Comparison of ENCODE assay signal across 16 mouse cellular contexts in the genomic region with DNA sequence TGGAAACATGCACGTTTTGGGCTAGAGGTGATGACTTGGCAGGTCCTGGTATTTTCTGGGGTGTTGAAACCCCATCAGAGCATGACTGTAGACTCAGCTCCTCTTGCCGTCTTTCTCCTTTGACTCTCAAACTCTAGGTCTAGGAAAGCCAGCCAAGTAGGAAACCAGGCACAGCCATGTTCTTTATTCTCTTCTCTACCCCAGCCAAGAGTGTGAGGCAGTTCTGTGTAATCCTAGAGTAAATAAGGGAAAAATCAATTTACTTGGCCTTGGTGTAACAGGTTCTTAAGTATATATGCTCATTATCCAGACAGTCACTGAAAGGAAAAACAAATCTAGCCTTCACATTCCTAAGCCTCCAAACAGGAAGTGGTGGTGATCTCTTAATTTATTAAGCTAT. TPM values are rescaled to one million over a fixed set of nuclear protein-coding genes. Genes with fewer than 3 reads are reported as not detected.
"Had no signal": no experiment of that assay in that cellular context is flagged by ENCODE, and none has a peak within 500 bp of the region (broad histone marks: within the 10 kb centered on the region; RNA-seq: fewer than 3 reads in every experiment).

No protein-coding gene starts in this region.

- H3K27ac ChIP-seq: kidney, embryonic 15.5 days; limb, embryonic 12.5 days; limb, embryonic 15.5 days; liver, embryonic 15.5 days had no signal

- H3K4me2 ChIP-seq: kidney, embryonic 15.5 days; limb, embryonic 12.5 days; limb, embryonic 15.5 days; liver, embryonic 15.5 days; midbrain, embryonic 11.5 days had no signal

- H3K4me1 ChIP-seq: kidney, embryonic 15.5 days; limb, embryonic 12.5 days; limb, embryonic 15.5 days had no signal

- DNase-seq: kidney, adult 18-20 months; kidney, postnatal 10 days; kidney, postnatal 36 days; left cerebral cortex, postnatal 4 days; lung, adult 2 months; lung, postnatal 14 days; lung, postnatal 4 days; midbrain, embryonic 14.5 days; thymus, postnatal 25 days had no signal

- H3K9me3 ChIP-seq: kidney, embryonic 15.5 days; limb, embryonic 12.5 days; limb, embryonic 15.5 days; liver, embryonic 15.5 days had no signal

- H3K27me3 ChIP-seq: kidney, embryonic 15.5 days; limb, embryonic 12.5 days; limb, embryonic 15.5 days; liver, embryonic 15.5 days had no signal

- H3K9ac ChIP-seq: kidney, embryonic 15.5 days; limb, embryonic 12.5 days; limb, embryonic 15.5 days; liver, embryonic 15.5 days had no signal

- ATAC-seq: intestine, embryonic 16.5 days had no signal

- H3K4me3 ChIP-seq: kidney, embryonic 15.5 days; limb, embryonic 12.5 days; limb, embryonic 15.5 days; liver, embryonic 15.5 days had no signal

RNA-seq across cellular contexts. Expression of a gene that starts 30.1 kb away (rescaled TPM):
- total RNA-seq: midbrain, postnatal 0 days had no signal
